Mouse (Mus musculus) spleen, postnatal 10 days (tissue): ENCODE results near the gene Ambra1.

Source experiments
- DNase-seq, 2 experiments: peaks; one replicate each; pipeline ENCODE4 v3.0.0; 2021 to 2022; ENCODE audit warnings: low spot score in 2 of 2

The Ambra1 gene

GRCm38 (mm10) chr2:91921181-91921789, 191.4 kb downstream of the Ambra1 start:
- DNase-seq = peak; percentile 57 to 81

- DNase-seq = peak; percentile 35 to 63
Measured at GRCm38 (mm10) chr2:91921790-91922570, 192.0 kb downstream of the Ambra1 start.

GRCm38 (mm10) chr2:91922586-91923414, 192.9 kb downstream of the Ambra1 start:
- peak in 1 of 2 experiments; percentile 19 for DNase-seq

- DNase-seq = peak; percentile 36 to 75
Measured at GRCm38 (mm10) chr2:91923415-91924337, 193.7 kb downstream of the Ambra1 start.

- DNase-seq = no peak
Measured at GRCm38 (mm10) chr2:91924726-91925125, 194.8 kb downstream of the Ambra1 start.

- no peak for DNase-seq
Measured at GRCm38 (mm10) chr2:91925442-91925841, 195.5 kb downstream of the Ambra1 start.

GRCm38 (mm10) chr2:91926949-91927348, 197.0 kb downstream of the Ambra1 start, which contains the start of gene Chrm4:
Gene Chrm4 (plus strand): TSS chr2:91927249.
- no peak for DNase-seq

- peak; percentile 72 to 90 for DNase-seq
Measured at GRCm38 (mm10) chr2:91927826-91928533, 198.0 kb downstream of the Ambra1 start.

- DNase-seq = no peak
Measured at GRCm38 (mm10) chr2:91928534-91929350, 198.8 kb downstream of the Ambra1 start.

GRCm38 (mm10) chr2:91929455-91929854, 199.5 kb downstream of the Ambra1 start:
- DNase-seq = no peak

- peak; percentile 23 to 58 for DNase-seq
Measured at GRCm38 (mm10) chr2:91929936-91930335, 200.0 kb downstream of the Ambra1 start.

GRCm38 (mm10) chr2:91930761-91931291, 200.9 kb downstream of the Ambra1 start:
- no peak for DNase-seq

GRCm38 (mm10) chr2:91931328-91932159, 201.6 kb downstream of the Ambra1 start:
- no peak for DNase-seq

GRCm38 (mm10) chr2:91932160-91932711, 202.3 kb downstream of the Ambra1 start, which contains the start of gene Mdk:
Gene Mdk (minus strand): TSS chr2:91932297.
- DNase-seq = no peak

- peak in 1 of 2 experiments; percentile 13 for DNase-seq
Measured at GRCm38 (mm10) chr2:91932737-91933350, 202.9 kb downstream of the Ambra1 start.

GRCm38 (mm10) chr2:91933471-91933870, 203.5 kb downstream of the Ambra1 start:
- DNase-seq = peak in 1 of 2 experiments; percentile 13

GRCm38 (mm10) chr2:91934016-91934415, 204.1 kb downstream of the Ambra1 start:
- DNase-seq = no peak
